Mouse (Mus musculus): Measurements from ENCODE around the gene Taf9. TPM values are rescaled to one million over a fixed set of nuclear protein-coding genes. Genes with fewer than 3 reads are reported as not detected.

The Taf9 gene
- total RNA-seq, 4 experiments from 2014 or later = 16.1 to 27.4 (median 22.3) TPM

- no peak for DNase-seq (ENCODE audit: low spot score in 2 of 2)
These were observed 18.1 kb downstream of the Taf9 start, which contains the start of gene Ccdc125 for GRCm38 (mm10) chr13:100669291-100670022. Gene Ccdc125 (plus strand): TSS chr13:100669717.

GRCm38 (mm10) chr13:100670181-100670741, 18.9 kb downstream of the Taf9 start:
- no peak for DNase-seq (ENCODE audit: low spot score in 2 of 2)

GRCm38 (mm10) chr13:100675936-100676635, 24.7 kb downstream of the Taf9 start:
- DNase-seq (ENCODE audit: low spot score in 2 of 2) = no peak

GRCm38 (mm10) chr13:100681615-100682014, 30.2 kb downstream of the Taf9 start:
- no peak for DNase-seq (ENCODE audit: low spot score in 2 of 2)

- no peak for DNase-seq (ENCODE audit: low spot score in 2 of 2)
These were observed 31.5 kb downstream of the Taf9 start for GRCm38 (mm10) chr13:100682837-100683236.

GRCm38 (mm10) chr13:100684355-100684754, 33.0 kb downstream of the Taf9 start:
- no peak for DNase-seq (ENCODE audit: low spot score in 2 of 2)

GRCm38 (mm10) chr13:100687513-100687912, 36.1 kb downstream of the Taf9 start:
- no peak for DNase-seq (ENCODE audit: low spot score in 2 of 2)

GRCm38 (mm10) chr13:100697541-100697940, 46.2 kb downstream of the Taf9 start:
- DNase-seq (ENCODE audit: low spot score in 2 of 2) = no peak

- no peak for DNase-seq (ENCODE audit: low spot score in 2 of 2)
These were observed 47.5 kb downstream of the Taf9 start for GRCm38 (mm10) chr13:100698866-100699265.

GRCm38 (mm10) chr13:100703468-100703867, 52.1 kb downstream of the Taf9 start:
- no peak for DNase-seq (ENCODE audit: low spot score in 2 of 2)

Other genes with a start within 250 kb of the Taf9 start
- gene Naip1, start 198.7 kb upstream of the Taf9 start, total RNA-seq (2022) = under 1 TPM; 0.21 to 0.47 (median 0.31) TPM
- gene Gtf2h2, start 159.0 kb upstream of the Taf9 start, total RNA-seq (2022) = 10 to 100 TPM; 45.7 to 63.5 (median 57.5) TPM
- 10 to 100 TPM in 3 of 4 experiments, 1 to 10 TPM in 1; 10.0 to 14.1 (median 11.3) TPM for gene Ocln, start 98.9 kb upstream of the Taf9 start, total RNA-seq (2022)
- 1 to 10 TPM; 1.5 to 2.3 (median 1.5) TPM for gene Marveld2, start 34.6 kb upstream of the Taf9 start, total RNA-seq (2022)
- gene Ak6, start 600 bp upstream of the Taf9 start, total RNA-seq (2022) = 10 to 100 TPM; 84.4 to 91.1 (median 87.4) TPM
- gene Rad17, start 528 bp upstream of the Taf9 start, total RNA-seq (2022) = 10 to 100 TPM; 15.4 to 18.9 (median 15.7) TPM
- under 1 TPM in 3 of 4 experiments, not detected in 1; 0.12 to 0.38 (median 0.18) TPM for gene Ccdc125, start 18.1 kb downstream of the Taf9 start, total RNA-seq (2022)
- 10 to 100 TPM; 38.7 to 47.0 (median 42.0) TPM for gene Cdk7, start 79.4 kb downstream of the Taf9 start, total RNA-seq (2022)
- gene Mrps36, start 93.1 kb downstream of the Taf9 start, total RNA-seq (2022) = 10 to 100 TPM; 48.1 to 57.2 (median 53.7) TPM
- gene Cenph, start 124.3 kb downstream of the Taf9 start, total RNA-seq (2022) = under 1 TPM in 3 of 4 experiments, not detected in 1; 0.33 to 0.90 (median 0.43) TPM
- 1 to 10 TPM in 1 of 4 experiments, under 1 TPM in 3; 0.34 to 1.2 (median 0.40) TPM for gene Ccnb1, start 135.0 kb downstream of the Taf9 start, total RNA-seq (2022)
- gene Slc30a5, start 181.8 kb downstream of the Taf9 start, total RNA-seq (2022) = 10 to 100 TPM; 35.5 to 39.0 (median 37.7) TPM

Measured in layer of hippocampus, adult 8-10 months (tissue).